Mouse (Mus musculus) urinary bladder, postnatal 25 days (tissue): ENCODE data around the gene Gm6377.

ENCODE experiments used
- DNase-seq: peaks from one replicate; pipeline ENCODE4 v3.0.0; 2022; ENCODE audit warnings: low spot score

The Gm6377 gene

GRCm38 (mm10) chrX:109196468-109196867 lies at the start of gene Gm6377:
TSS of gene Gm6377 (plus strand) at chrX:109196756.
- DNase-seq, result no peak

GRCm38 (mm10) chrX:109147108-109147507 lies 49.4 kb upstream of the Gm6377 start:
- DNase-seq, result no peak

- no peak for DNase-seq
These were observed 45.3 kb upstream of the Gm6377 start for GRCm38 (mm10) chrX:109151228-109151627.

DNA sequence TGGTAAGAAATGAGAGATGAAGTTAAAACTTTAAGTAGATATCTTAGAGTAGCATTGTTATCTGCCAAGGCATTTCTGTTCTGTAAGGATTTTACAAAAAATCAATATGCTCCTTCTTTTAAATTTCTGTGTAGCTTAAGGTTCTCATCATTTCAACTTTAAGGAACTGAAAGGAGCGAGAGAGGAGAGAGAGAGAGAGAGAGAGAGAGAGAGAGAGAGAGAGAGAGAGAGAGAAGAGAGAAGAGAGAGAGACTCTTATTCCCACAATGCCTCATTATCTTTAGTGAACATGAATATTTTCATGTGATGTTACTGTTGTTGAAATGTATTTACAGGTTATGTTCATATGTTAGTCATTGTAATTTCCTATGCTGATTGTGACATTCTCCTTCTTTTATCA lies 36.2 kb upstream of the Gm6377 start:
- no peak for DNase-seq

DNA sequence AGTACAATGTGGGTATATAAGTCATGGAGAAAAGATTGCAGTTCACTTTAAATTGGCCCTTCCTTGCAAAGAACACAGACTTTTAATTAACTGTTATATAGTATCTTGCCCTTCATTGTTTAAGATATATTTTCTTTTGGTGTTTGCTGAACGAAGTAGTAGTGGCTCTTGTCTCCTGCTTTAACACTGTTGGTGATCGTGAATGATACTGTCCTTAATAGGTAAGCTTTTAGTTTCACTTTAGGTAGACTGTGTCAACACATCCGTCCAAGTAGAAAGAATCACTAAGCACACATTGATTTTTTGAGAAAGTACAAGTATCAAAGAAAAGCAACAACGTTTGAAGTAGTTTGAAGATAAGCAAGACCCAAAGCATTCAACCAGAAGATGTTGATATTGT lies 35.7 kb upstream of the Gm6377 start:
- DNase-seq, result no peak

GRCm38 (mm10) chrX:109175038-109175437 lies 21.5 kb upstream of the Gm6377 start:
- DNase-seq, result no peak

DNA sequence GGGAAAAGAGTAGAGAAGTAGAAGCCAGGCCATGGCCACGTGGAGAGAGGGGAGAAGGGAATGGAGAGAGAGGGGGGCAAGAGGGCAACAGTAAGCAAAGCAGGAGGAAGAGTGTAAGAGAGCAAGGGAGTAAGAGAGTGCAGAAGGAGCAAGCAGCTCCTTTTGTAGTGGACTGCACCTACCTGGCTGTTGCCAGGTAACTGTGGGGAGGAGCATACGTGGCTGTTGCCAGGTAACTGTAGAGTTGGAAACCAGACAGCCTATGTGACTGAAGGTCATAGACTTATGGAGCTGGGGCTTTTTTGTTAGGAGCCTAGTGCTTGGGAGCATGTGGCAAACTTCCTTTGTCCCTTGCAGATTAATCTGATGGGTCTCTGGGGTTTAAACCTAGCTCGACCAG lies 21.1 kb upstream of the Gm6377 start:
- no peak for DNase-seq

DNA sequence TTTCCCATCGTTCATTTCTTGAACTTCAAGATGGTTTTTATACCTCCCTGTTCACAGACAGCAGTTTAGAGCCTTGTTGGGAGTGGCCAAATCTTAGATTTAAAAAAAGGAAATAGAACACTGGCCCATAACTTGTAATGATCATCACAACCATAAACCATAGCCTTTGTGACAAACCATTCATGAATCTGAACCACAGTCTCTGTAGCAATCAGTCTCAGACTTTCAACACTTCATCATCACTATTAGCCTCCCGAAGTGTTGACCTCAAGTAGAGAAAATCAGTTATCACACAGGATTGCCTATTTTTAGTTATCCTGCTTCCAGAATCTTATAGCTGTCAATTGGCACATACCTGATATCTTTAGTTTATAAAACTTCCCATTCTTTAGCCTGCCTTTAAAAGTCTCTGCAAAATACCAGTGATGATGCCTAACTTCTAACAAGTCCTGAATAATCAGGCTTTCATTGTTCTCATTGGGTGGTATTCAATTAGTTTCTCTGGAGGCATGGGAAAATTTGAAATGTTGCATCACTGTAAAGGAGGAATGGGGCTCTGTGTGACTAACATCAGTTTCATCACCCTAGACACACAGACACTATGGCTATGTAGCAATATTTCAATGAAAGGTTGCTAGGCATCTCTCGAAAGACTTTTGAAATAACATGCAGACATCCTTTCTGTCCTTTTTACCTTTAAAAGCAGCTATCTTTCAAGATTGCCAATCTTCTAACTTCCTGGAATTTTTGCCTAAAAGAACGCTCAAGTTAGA lies 11.7 kb upstream of the Gm6377 start:
- no peak for DNase-seq

DNA sequence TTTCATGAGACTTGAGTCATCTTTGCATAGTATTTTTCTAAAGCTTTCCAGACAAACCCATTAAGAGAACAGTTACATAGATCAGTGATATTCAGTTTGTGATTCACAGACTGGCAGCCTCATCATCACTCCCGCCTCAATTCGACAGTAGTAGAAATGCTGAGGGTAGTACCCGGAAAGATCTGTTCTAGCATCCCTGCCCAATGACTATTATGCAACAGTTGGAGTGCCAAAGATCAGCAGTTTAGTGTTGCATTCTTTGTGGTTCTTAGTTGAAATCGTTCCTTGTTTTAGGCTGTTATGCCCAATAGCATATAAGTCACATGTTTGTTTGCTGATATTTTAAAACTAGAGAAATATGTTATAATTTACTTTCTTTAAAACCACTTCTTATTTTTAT lies 6.9 kb upstream of the Gm6377 start:
- no peak for DNase-seq

DNA sequence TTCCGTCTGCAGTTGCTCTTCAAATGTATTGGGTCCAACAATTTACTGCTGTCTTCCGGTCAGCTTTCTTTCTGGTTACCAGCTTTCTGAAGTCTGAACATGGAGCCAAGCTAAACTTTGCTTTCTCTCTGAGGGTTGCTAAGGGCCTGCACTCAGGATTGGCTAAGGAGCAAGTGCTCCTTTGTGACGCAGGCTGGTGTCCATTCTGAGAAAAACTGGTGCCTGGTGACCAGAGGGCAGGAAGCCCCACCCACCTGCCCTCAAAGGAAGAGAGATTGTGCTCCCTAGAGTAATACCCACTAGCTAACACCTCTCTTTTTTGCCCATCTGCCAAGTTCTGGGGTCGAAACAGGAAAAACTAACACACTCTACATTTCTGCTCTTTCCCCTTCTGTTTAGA lies 5.6 kb upstream of the Gm6377 start:
- DNase-seq, result no peak

DNA sequence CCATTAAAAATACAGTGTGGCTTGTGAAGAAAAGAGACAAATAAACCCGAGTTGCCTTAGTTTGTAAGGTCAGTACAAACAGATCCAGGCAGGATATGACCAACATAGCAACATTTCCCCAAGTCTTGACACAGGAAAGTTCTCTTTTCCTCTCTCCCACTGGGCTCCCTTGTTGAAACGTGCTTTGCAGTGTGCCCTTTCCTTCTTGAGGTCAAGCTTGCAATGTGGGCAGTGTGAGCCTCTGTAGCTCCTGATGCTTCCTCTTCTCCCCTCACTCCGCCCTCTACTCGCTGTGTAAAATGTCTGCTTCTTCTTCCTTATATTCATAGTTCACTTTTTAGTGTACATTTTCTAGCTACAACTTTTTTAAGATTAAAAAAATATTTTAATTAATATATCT lies 5.1 kb upstream of the Gm6377 start:
- no peak for DNase-seq

DNA sequence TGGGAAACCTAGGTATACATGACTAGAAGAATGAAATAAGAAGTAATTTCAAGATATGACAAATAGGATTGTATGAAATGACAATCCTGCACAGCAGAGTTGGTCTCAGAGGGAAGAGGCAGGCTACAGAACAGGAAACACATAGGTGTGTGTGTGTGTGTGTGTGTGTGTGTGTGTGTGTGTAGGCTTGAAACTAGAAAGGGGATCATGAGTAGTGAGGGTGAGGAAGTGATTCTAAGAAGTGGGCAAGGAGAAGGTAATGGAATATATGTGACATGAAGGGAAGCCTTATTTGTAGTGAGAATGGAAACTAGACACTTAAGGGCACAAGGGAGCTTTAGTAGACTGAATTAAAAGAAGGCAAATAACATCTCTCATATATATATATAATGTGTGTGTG lies 11.3 kb downstream of the Gm6377 start:
- no peak for DNase-seq

DNA sequence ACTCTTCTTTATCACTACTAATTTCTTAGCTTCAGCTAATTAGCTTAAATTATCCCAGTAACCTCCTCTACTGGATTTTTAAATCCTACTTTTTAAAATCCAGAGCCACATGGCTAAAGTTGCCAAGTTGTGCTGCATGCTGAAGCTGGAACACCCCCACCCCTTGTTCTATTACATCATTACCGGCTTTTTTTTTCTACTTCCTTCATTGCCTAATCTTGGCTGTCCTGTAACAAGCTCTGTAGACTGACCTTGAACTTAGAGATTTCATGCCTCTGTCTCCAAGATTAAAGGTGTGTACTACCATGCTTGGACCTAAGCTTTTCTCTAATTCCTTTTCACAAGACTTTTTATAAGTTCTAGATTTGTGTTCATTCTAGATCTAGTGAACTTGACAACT lies 32.2 kb downstream of the Gm6377 start:
- DNase-seq, result no peak

- DNase-seq, result no peak
These were observed 39.0 kb downstream of the Gm6377 start for GRCm38 (mm10) chrX:109235383-109236036.

DNA sequence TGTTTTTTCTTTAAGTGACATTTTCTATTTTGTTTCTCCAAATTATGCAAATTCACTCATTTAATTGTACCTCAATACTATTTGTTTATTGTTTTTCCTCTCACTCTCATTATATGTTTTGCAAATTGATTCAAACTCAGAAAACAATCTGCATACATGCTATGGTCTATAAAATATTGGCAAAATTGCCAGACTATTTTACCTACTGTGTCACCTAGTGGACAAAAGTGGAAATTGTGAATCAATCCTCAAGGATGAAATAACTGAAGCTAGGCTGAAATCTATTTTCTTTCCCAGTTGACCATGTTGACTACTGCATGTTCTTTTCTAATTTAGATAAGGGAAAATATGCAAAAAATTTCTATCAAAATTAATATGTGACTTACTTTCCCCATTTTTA lies 41.6 kb downstream of the Gm6377 start:
- DNase-seq, result no peak
